In the genomic region with DNA sequence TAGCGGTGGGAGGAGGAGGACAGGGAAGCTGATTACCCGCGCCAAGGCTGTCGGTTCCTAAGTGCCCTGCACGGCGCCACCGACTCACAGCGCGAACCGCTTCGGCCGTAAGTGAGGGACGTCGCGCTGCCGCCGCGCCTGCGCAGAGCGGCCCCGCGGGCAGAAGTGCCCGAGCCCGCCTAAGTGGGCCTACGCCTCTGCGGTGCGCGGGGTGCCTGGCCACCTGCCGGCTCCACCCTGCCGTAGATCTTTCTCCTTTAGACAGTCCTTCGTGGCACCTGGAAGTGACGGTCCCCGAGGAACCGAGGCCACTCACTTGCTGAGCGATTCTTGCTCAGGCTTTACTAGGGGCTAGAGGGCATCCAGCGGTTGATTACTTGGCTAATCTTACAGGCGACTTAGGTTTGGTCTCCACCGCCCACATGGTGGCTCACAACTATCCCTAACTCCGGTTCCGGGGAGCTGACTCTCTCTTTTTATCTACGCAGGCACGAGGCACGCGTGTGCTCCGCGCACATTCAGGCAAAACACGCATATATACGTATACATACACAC, we compare ENCODE assay signal across 8 mouse cellular contexts. TPM values are rescaled to one million over a fixed set of nuclear protein-coding genes. Genes with fewer than 3 reads are reported as not detected.
A peak's percentile ranks its signal among the peaks of the same experiment; 100 is the strongest.
DNase-seq lines count a peak whose midpoint lies in the region; ATAC-seq and TF ChIP-seq lines count a peak whose summit lies in the region.

No protein-coding gene starts in this region.

- H3K27ac ChIP-seq in brown adipose tissue, adult 24 weeks (replicated peaks; ENCODE audit: low read depth, low read length), result peak overlapping the region; percentile 97
- peak overlapping the region; percentile 92 for H3K27ac ChIP-seq in heart, embryonic 13.5 days (replicated peaks)
- H3K27ac ChIP-seq in kidney, postnatal 0 days, result peak overlapping the region; percentile 87
- H3K27ac ChIP-seq in liver, embryonic 11.5 days (ENCODE audit: low read depth, low read length), result peak overlapping the region; percentile 87

- ATAC-seq in erythroid progenitor cell, adult 5-6 weeks (replicated peaks; ENCODE audit: low FRiP score, poor library complexity, severe bottlenecking), result peak; percentile 94
- ATAC-seq in heart, embryonic 13.5 days (ENCODE audit: extremely low read depth, insufficient number of reproducible peaks, low FRiP score, low TSS enrichment), result peak; percentile 90
- peak; percentile 96 for ATAC-seq in kidney, postnatal 0 days (replicated peaks; ENCODE audit: low FRiP score, low read depth)
- peak; percentile 95 for ATAC-seq in liver, embryonic 11.5 days (replicated peaks; ENCODE audit: low FRiP score)

- peak overlapping the region; percentile 94 for H3K9ac ChIP-seq in heart, embryonic 13.5 days
- peak overlapping the region; percentile 75 for H3K9ac ChIP-seq in kidney, postnatal 0 days (ENCODE audit: low read depth, low read length)
- H3K9ac ChIP-seq in liver, embryonic 11.5 days (ENCODE audit: low read depth, low read length), result peak overlapping the region; percentile 95

- peaks cover 24% of the 10 kb centered on the region for H3K36me3 ChIP-seq in heart, embryonic 13.5 days
- 0 out of 2 replicates have a peak, but pooled peaks cover 5% of the 10 kb centered on the region for H3K36me3 ChIP-seq in kidney, postnatal 0 days (ENCODE audit: insufficient read depth, low read length)
- peaks cover 10% of the 10 kb centered on the region for H3K36me3 ChIP-seq in liver, embryonic 11.5 days (ENCODE audit: control insufficient read depth, insufficient read depth, low read length)
- H3K36me3 ChIP-seq in myocyte (ENCODE audit: control insufficient read depth, insufficient read depth), result no peaks in the 10 kb centered on the region

- no peaks in the 10 kb centered on the region for H3K9me3 ChIP-seq in heart, embryonic 13.5 days
- H3K9me3 ChIP-seq in kidney, postnatal 0 days (replicated peaks; ENCODE audit: low read length), result no peaks in the 10 kb centered on the region
- H3K9me3 ChIP-seq in liver, embryonic 11.5 days (ENCODE audit: control insufficient read depth, low read length), result no peaks in the 10 kb centered on the region

- peak overlapping the region; percentile 78 for H3K4me3 ChIP-seq in brown adipose tissue, adult 24 weeks (ENCODE audit: insufficient read depth, low read depth, low read length)
- H3K4me3 ChIP-seq in heart, embryonic 13.5 days, result peak overlapping the region; percentile 84
- peak overlapping the region; percentile 81 for H3K4me3 ChIP-seq in kidney, postnatal 0 days (replicated peaks; ENCODE audit: low read depth, low read length)
- H3K4me3 ChIP-seq in liver, embryonic 11.5 days (ENCODE audit: low read depth, low read length), result peak overlapping the region; percentile 90
- peak overlapping the region; percentile 75 for H3K4me3 ChIP-seq in myocyte

- H3K4me1 ChIP-seq in brown adipose tissue, adult 24 weeks (ENCODE audit: control insufficient read depth, insufficient read depth, insufficient read length, low read length), result no peaks in the 10 kb centered on the region
- peaks cover 18% of the 10 kb centered on the region for H3K4me1 ChIP-seq in heart, embryonic 13.5 days
- peaks cover 4% of the 10 kb centered on the region; the same call in 1 of the 2 replicates for H3K4me1 ChIP-seq in kidney, postnatal 0 days (replicated peaks; ENCODE audit: insufficient read depth, low read length)
- H3K4me1 ChIP-seq in liver, embryonic 11.5 days (replicated peaks; ENCODE audit: control insufficient read depth, insufficient read depth, low read length), result no peaks in the 10 kb centered on the region; the same call in 1 of the 2 replicates

- H3K4me2 ChIP-seq in heart, embryonic 13.5 days, result peak overlapping the region; percentile 88
- H3K4me2 ChIP-seq in kidney, postnatal 0 days (ENCODE audit: low read length), result peak overlapping the region; percentile 84
- peak overlapping the region; percentile 84 for H3K4me2 ChIP-seq in liver, embryonic 11.5 days
- peak overlapping the region; percentile 93 for H3K4me2 ChIP-seq in myocyte (ENCODE audit: low read depth)

- peaks cover 17% of the 10 kb centered on the region for H3K79me2 ChIP-seq in myocyte (ENCODE audit: control insufficient read depth, insufficient read depth)

- DNase-seq in CD4-positive, CD25-positive, alpha-beta regulatory T cell, adult 2 months (ENCODE audit: low read depth, low spot score), result peak; percentile 95
- peak; percentile 94 for DNase-seq in kidney, postnatal 0 days (ENCODE audit: low spot score)
- DNase-seq in liver, embryonic 11.5 days (ENCODE audit: low spot score), result peak; percentile 88
- peak; percentile 89 to 95 for DNase-seq in spleen, postnatal 4 days (ENCODE audit: low spot score in 2 of 2)

- H3ac ChIP-seq in myocyte (ENCODE audit: control insufficient read depth, insufficient read length), result peak overlapping the region; percentile 28

- H3K27me3 ChIP-seq in heart, embryonic 13.5 days (replicated peaks), result no peaks in the 10 kb centered on the region
- H3K27me3 ChIP-seq in kidney, postnatal 0 days (ENCODE audit: insufficient read depth, low read length), result no peaks in the 10 kb centered on the region
- no peaks in the 10 kb centered on the region for H3K27me3 ChIP-seq in liver, embryonic 11.5 days (replicated peaks; ENCODE audit: control insufficient read depth, insufficient read depth, low read length)
- H3K27me3 ChIP-seq in myocyte (ENCODE audit: control insufficient read depth, insufficient read depth, insufficient read length), result no peaks in the 10 kb centered on the region

- WGBS in heart, embryonic 13.5 days, result under 1% methylated on average over 45 of the region's 48 CpGs
- under 1% methylated on average over 48 of the region's 48 CpGs for WGBS in kidney, postnatal 0 days
- under 1% methylated on average over 48 of the region's 48 CpGs for WGBS in liver, embryonic 11.5 days

- TF ChIP-seq POLR2A in myocyte (IDR thresholded peaks at IDR 0.05; ENCODE audit: insufficient read length, low read depth), result peak; percentile 92

- peak; percentile 37; the same call in 1 of the 2 replicates for TF ChIP-seq CTCF in kidney, postnatal 0 days (IDR thresholded peaks at IDR 0.05; ENCODE audit: low read depth)

TF ChIP-seq in myocyte, 11 proteins besides CTCF, POLR2A, EP300 and RAD21:
- TF ChIP-seq USF1 (IDR thresholded peaks at IDR 0.05; ENCODE audit: low read depth) (no peak), E2F4 (IDR thresholded peaks at IDR 0.05; ENCODE audit: insufficient read depth) (peak; percentile 36), CEBPB (IDR thresholded peaks at IDR 0.05; ENCODE audit: insufficient read depth, poor library complexity, severe bottlenecking) (no peak), TCF3 (IDR thresholded peaks at IDR 0.05; ENCODE audit: insufficient read length, low read depth) (peak; percentile 21), MYOG (IDR thresholded peaks at IDR 0.05; ENCODE audit: control insufficient read depth in 1 of 3, insufficient read depth in 1 of 3, insufficient read length in 2 of 3, low read depth in 2 of 3) (peak in 1 of 3 experiments; percentile 28), SRF (IDR thresholded peaks at IDR 0.05; ENCODE audit: control insufficient read depth, insufficient read length, low read depth) (no peak), POLR2AphosphoS2 (IDR thresholded peaks at IDR 0.05; ENCODE audit: insufficient read length, low read depth) (peak; percentile 91), MYOD1 (IDR thresholded peaks at IDR 0.05; ENCODE audit: control insufficient read depth in 1 of 3, insufficient read length in 2 of 3, low read depth in 2 of 3) (peak in 2 of 3 experiments; percentile 26 to 63)

RNA-seq across cellular contexts. Expression of gene Dpy30, which starts 7.4 kb away (rescaled TPM):
- 86.6 and 132 TPM in 2 replicates for polyA plus RNA-seq in brown adipose tissue, adult 24 weeks (2012; ENCODE audit: insufficient read depth, insufficient read length, missing spikeins)
- 93.5 and 116 TPM in 2 replicates for total RNA-seq in erythroid progenitor cell, adult 5-6 weeks (2015; ENCODE audit: low replicate concordance)
- total RNA-seq in erythroid progenitor cell, adult 5-6 weeks (2017; ENCODE audit: low replicate concordance), result 44.4 and 50.9 TPM in 2 replicates
- polyA plus RNA-seq in heart, embryonic 13.5 days (2015; fragmentation: Nextera tagmentation; extraction: Ambion mirVana), result 177 and 206 TPM in 2 replicates
- polyA plus RNA-seq in kidney, postnatal 0 days (2015; fragmentation: Nextera tagmentation; extraction: Ambion mirVana), result 268 TPM in 2 replicates
- polyA plus RNA-seq in liver, embryonic 11.5 days (2014; fragmentation: Nextera tagmentation; extraction: Ambion mirVana), result 264 and 272 TPM in 2 replicates
- 57.9 TPM for polyA plus RNA-seq in myocyte (2012; fragmentation: generic; extraction: Trizol)

RNA-seq across cellular contexts. Expression of gene Memo1, which starts 21.1 kb away (rescaled TPM):
- polyA plus RNA-seq in brown adipose tissue, adult 24 weeks (2012; ENCODE audit: insufficient read depth, insufficient read length, missing spikeins), result 81.4 and 105 TPM in 2 replicates
- 208 and 242 TPM in 2 replicates for total RNA-seq in erythroid progenitor cell, adult 5-6 weeks (2015; ENCODE audit: low replicate concordance)
- total RNA-seq in erythroid progenitor cell, adult 5-6 weeks (2017; ENCODE audit: low replicate concordance), result 378 and 387 TPM in 2 replicates
- 62.5 and 71.5 TPM in 2 replicates for polyA plus RNA-seq in heart, embryonic 13.5 days (2015; fragmentation: Nextera tagmentation; extraction: Ambion mirVana)
- polyA plus RNA-seq in kidney, postnatal 0 days (2015; fragmentation: Nextera tagmentation; extraction: Ambion mirVana), result 69.3 and 71.4 TPM in 2 replicates
- 127 and 139 TPM in 2 replicates for polyA plus RNA-seq in liver, embryonic 11.5 days (2014; fragmentation: Nextera tagmentation; extraction: Ambion mirVana)
- 71.2 TPM for polyA plus RNA-seq in myocyte (2012; fragmentation: generic; extraction: Trizol)

RNA-seq across cellular contexts. Expression of gene Spast, which starts 22.4 kb away (rescaled TPM):
- 14.8 and 18.7 TPM in 2 replicates for polyA plus RNA-seq in brown adipose tissue, adult 24 weeks (2012; ENCODE audit: insufficient read depth, insufficient read length, missing spikeins)
- total RNA-seq in erythroid progenitor cell, adult 5-6 weeks (2015; ENCODE audit: low replicate concordance), result 13.7 and 19.3 TPM in 2 replicates
- total RNA-seq in erythroid progenitor cell, adult 5-6 weeks (2017; ENCODE audit: low replicate concordance), result 13.9 and 28.8 TPM in 2 replicates
- polyA plus RNA-seq in heart, embryonic 13.5 days (2015; fragmentation: Nextera tagmentation; extraction: Ambion mirVana), result 7.3 and 8.5 TPM in 2 replicates
- polyA plus RNA-seq in kidney, postnatal 0 days (2015; fragmentation: Nextera tagmentation; extraction: Ambion mirVana), result 12.9 and 13.9 TPM in 2 replicates
- 15.8 and 17.7 TPM in 2 replicates for polyA plus RNA-seq in liver, embryonic 11.5 days (2014; fragmentation: Nextera tagmentation; extraction: Ambion mirVana)
- polyA plus RNA-seq in myocyte (2012; fragmentation: generic; extraction: Trizol), result 14.3 TPM

Comparison
In these comparisons a context has a peak if more than half of its experiments do, and no peak if none do; other contexts are left out.
1. Peak in every context shown above with its lines: DNase-seq, ATAC-seq, H3K4me3 ChIP-seq and H3K27ac ChIP-seq.